Mouse (Mus musculus) olfactory bulb, adult 2 months (tissue): ENCODE data around the gene Rbms1. TPM values are rescaled to one million over a fixed set of nuclear protein-coding genes. Genes with fewer than 3 reads are reported as not detected.

ENCODE experiments used
- H3K27ac ChIP-seq: fragments of 200-500 bp; 2 replicates; pipeline ENCODE4 v1.5.1; 2012; ENCODE audit warnings: low read depth, low read length; ENCODE audit not compliant: insufficient read depth
- H3K4me1 ChIP-seq: fragments of 200-500 bp; 2 replicates; pipeline ENCODE4 v1.6.1; 2012; ENCODE audit warnings: low read length; ENCODE audit not compliant: control insufficient read depth, insufficient read depth
- H3K4me3 ChIP-seq: fragments of 200-500 bp; 2 replicates; pipeline ENCODE4 v1.5.1; 2012; ENCODE audit warnings: mild to moderate bottlenecking, low read depth, low read length, moderate library complexity; ENCODE audit not compliant: insufficient read depth
- CTCF ChIP-seq: fragments of 200-500 bp; IDR thresholded peaks from 2 replicates; pipeline ENCODE4 v1.5.1; 2012; ENCODE audit warnings: low read depth, mild to moderate bottlenecking, low read length, moderate library complexity; ENCODE audit not compliant: insufficient read depth
- POLR2A ChIP-seq: fragments of 200-500 bp; IDR thresholded peaks from 2 replicates; pipeline ENCODE4 v1.6.1; 2012; ENCODE audit warnings: mild to moderate bottlenecking, low read depth, low read length, moderate library complexity; ENCODE audit not compliant: insufficient read depth
- WGBS: fragments of 180-500 bp; shearing (Covaris S2); methylation state at CpG from one replicate; pipeline ENCODE4 v1.1.7; 2018; 5-methylcytosine and 5-hydroxymethylcytosine counted together
- polyA plus RNA-seq: library from polyadenylated mRNA; stranded (reverse); fragments of >200 nt; gene quantifications from 2 replicates; pipeline ENCODE4 v1.2.4, GENCODE M21; 2012; ENCODE audit warnings: low replicate concordance; ENCODE audit not compliant: missing spikeins, insufficient read depth, insufficient read length

Gene Rbms1
- polyA plus RNA-seq, 1 experiment, result not detected

DNA sequence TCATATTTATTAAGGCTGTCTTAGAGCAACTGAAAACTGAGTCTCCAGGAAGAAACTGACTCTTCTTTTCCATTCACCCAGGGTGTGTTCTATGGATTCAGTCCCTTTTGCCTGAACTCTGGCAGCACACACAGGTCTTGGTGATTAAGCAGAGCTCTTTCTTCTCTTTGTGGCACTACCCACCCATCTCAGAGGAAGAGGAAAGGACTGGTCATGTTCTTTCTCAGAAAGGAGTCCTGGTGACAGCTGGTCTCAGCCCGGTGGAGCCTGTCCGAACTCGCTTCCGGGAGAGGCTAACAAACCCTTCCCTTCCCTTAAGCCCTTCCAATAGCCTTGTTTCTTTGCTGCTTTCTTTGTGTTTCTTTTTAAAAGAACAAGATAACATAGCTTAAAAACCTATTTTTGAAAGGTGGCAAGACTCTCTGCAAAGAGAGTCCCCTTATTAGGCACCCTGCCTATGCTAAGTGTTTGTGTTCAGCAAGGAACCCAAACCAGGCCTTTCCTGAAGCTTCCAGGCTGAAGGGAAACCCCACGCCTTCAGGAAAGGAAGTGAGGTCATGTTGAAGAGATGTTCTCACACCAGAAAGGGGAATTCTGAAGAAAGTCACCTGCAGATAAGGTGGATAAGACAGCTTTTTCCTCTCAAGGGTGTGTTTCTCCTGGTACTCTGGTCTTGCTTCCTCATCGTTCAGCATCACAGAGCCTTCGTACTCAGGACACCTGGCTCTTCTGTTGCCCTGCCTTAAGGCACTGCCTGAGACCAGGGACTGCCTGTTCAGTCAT is 251.7 kb downstream of the Rbms1 start:
- H3K27ac ChIP-seq, result no peak overlapping the region
- H3K4me3 ChIP-seq, result no peak overlapping the region
- WGBS, result 89% methylated on average over 7 of the region's 7 CpGs
- TF ChIP-seq POLR2A, result no peak
- TF ChIP-seq CTCF, result no peak
- peaks cover 12% of the 10 kb centered on the region for H3K4me1 ChIP-seq

DNA sequence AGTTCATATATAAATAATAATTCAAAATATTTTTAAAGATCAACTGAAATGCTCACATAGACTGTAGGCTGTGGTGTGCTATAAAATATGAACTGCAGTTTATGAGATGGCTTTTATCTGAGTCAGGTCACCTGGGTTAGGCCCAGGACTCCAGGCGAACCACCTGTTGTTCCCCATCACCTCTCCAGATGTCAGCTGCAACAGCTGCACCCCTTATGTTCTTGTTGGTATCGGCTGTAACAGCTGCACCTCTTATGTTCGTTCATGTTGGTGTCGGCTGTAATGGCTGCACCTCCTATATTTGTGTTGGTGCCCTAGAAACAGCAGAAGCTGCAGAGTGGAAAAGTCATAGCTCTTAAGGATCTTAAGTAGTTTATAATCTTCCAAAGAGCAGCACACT is 252.7 kb downstream of the Rbms1 start:
- H3K4me1 ChIP-seq, result peaks cover 6% of the 10 kb centered on the region
- 97% methylated on average over 4 of the region's 4 CpGs for WGBS
- no peak for TF ChIP-seq CTCF
- no peak for TF ChIP-seq POLR2A

GRCm38 (mm10) chr2:60708671-60709070 is 254.3 kb downstream of the Rbms1 start:
- H3K27ac ChIP-seq, result no peak overlapping the region
- H3K4me3 ChIP-seq, result no peak overlapping the region
- 75% methylated on average over 3 of the region's 3 CpGs for WGBS
- H3K4me1 ChIP-seq, result no peaks in the 10 kb centered on the region
- TF ChIP-seq CTCF, result no peak
- TF ChIP-seq POLR2A, result no peak

More for the DNA sequence above, 252.7 kb downstream of the Rbms1 start:
- Histone ChIP-seq H3K4me3 (no peak overlapping the region), H3K27ac (no peak overlapping the region)

DNA sequence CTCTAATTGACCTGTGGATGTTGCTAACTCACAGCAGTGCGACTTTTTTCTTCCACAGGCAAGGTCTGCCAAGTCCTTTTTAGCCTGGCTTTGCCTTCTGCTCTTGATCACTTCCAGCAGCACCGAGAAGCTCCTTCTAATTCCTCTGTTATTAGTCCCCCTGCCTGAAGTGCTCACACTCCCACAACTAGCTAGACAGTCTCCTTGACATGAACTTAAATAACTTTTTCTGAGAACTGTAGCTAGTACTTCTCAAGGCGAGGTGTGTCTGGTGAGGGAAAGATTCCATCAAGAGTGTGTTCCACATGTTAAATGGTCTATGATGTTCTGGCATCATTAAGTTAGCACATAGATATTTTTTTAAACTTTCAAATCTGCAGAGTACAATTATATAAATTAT is 256.1 kb downstream of the Rbms1 start:
- Histone ChIP-seq H3K4me1 (no peaks in the 10 kb centered on the region), H3K27ac (no peak overlapping the region), H3K4me3 (no peak overlapping the region)
- no peak for TF ChIP-seq CTCF
- TF ChIP-seq POLR2A, result no peak
- WGBS, result 63% methylated on average over 3 of the region's 3 CpGs

- TF ChIP-seq CTCF, result no peak
- no peak for TF ChIP-seq POLR2A
- H3K27ac ChIP-seq, result no peak overlapping the region
- H3K4me3 ChIP-seq, result no peak overlapping the region
- 95% methylated on average over 8 of the region's 8 CpGs for WGBS
- H3K4me1 ChIP-seq, result no peaks in the 10 kb centered on the region
These were observed 257.6 kb downstream of the Rbms1 start for GRCm38 (mm10) chr2:60705426-60705825.

DNA sequence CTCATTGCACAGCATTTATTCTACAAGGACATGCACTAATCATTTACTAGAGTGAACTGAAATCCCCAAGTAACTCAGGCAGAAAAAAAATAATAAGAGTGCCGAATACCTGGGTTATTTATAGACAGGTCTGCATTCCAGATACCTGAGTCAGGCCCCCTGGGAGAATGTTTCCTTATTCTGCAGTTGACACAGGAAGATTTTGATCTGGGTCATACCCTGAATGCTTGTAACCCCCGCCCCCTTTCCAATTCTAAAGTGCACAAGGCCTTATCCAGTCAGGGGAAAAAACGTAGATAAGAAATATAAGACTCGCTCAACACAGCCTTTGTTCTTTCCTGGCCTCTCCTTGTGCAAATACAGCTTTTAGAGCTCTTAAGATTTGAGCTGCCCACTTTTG is 259.7 kb downstream of the Rbms1 start:
- 90% methylated on average over 4 of the region's 4 CpGs for WGBS
- H3K27ac ChIP-seq, result no peak overlapping the region
- 0 out of 2 replicates have a peak, but pooled peaks cover under 1% of the 10 kb centered on the region for H3K4me1 ChIP-seq
- no peak overlapping the region for H3K4me3 ChIP-seq
- TF ChIP-seq POLR2A, result no peak
- TF ChIP-seq CTCF, result no peak

GRCm38 (mm10) chr2:60700956-60701355 is 262.0 kb downstream of the Rbms1 start:
- TF ChIP-seq CTCF (no peak), POLR2A (no peak)
- WGBS, result 94% methylated on average over 4 of the region's 4 CpGs

More at GRCm38 (mm10) chr2:60700956-60701355, 262.0 kb downstream of the Rbms1 start:
- H3K4me3 ChIP-seq, result no peak overlapping the region
- H3K4me1 ChIP-seq, result 0 out of 2 replicates have a peak, but pooled peaks cover 4% of the 10 kb centered on the region
- no peak overlapping the region for H3K27ac ChIP-seq

Other genes starting within 250 kb of the Rbms1 start
- not detected in 2 replicates for gene Itgb6, start 240.5 kb downstream of the Rbms1 start, polyA plus RNA-seq